Mouse (Mus musculus) thymus, adult 2 months (tissue): ENCODE measurements at regions not wholly inside any gene's neighbourhood (a gene's known extent, or its start where the extent isn't known, plus 50 kb on each side); places are given as distances from the start of the nearest gene placed in this dataset.

Source experiments
- CTCF ChIP-seq: fragments of 200-500 bp; IDR thresholded peaks from 2 replicates; pipeline ENCODE4 v1.5.1; 2012; ENCODE audit warnings: mild to moderate bottlenecking, control low read depth, low read length, moderate library complexity, borderline replicate concordance; ENCODE audit not compliant: control insufficient read depth, poor library complexity, insufficient read depth; ENCODE audit errors: extremely low read depth
- POLR2A ChIP-seq: fragments of 200-500 bp; IDR thresholded peaks from 2 replicates; pipeline ENCODE4 v1.6.1; 2012; ENCODE audit warnings: mild to moderate bottlenecking, low read length, control low read depth, moderate library complexity; ENCODE audit not compliant: control insufficient read depth, poor library complexity, insufficient read depth; ENCODE audit errors: extremely low read depth

- TF ChIP-seq CTCF (no peak), POLR2A (no peak)
Observed at GRCm38 (mm10) chr4:34322841-34323240, 227.9 kb upstream of the Akirin2 start.
